18 mouse cellular contexts compared by ENCODE assay signal in genomic region chr11:4309613-4310012, GRCm38 (mm10). TPM values are rescaled to one million over a fixed set of nuclear protein-coding genes. Genes with fewer than 3 reads are reported as not detected.
DNase-seq lines count a peak whose midpoint lies in the region; ATAC-seq and TF ChIP-seq lines count a peak whose summit lies in the region.
"Had no signal": no experiment of that assay in that cellular context is flagged by ENCODE, and none has a peak within 500 bp of the region (broad histone marks: within the 10 kb centered on the region; RNA-seq: fewer than 3 reads in every experiment).

No protein-coding gene starts in this region.

- WGBS in embryonic facial prominence, embryonic 15.5 days, result 67% methylated on average over 4 of the region's 4 CpGs

- no peak for TF ChIP-seq CTCF in G1E (IDR thresholded peaks at IDR 0.05; ENCODE audit: low read depth, low read length)

- H3K27me3 ChIP-seq in G1E (ENCODE audit: insufficient read depth, low read length), result 0 out of 2 replicates have a peak, but pooled peaks cover 2% of the 10 kb centered on the region
- H3K27me3 ChIP-seq in embryonic facial prominence, embryonic 15.5 days, result no peaks in the 10 kb centered on the region
- no peaks in the 10 kb centered on the region for H3K27me3 ChIP-seq in myocyte (ENCODE audit: control insufficient read depth, insufficient read depth, insufficient read length)
- H3K27me3 ChIP-seq: hindbrain, embryonic 12.5 days; Patski had no signal

- no peak overlapping the region for H3K4me2 ChIP-seq in embryonic facial prominence, embryonic 15.5 days (replicated peaks)
- peak overlapping the region; percentile 76 for H3K4me2 ChIP-seq in myocyte (ENCODE audit: low read depth)
- H3K4me2 ChIP-seq: hindbrain, embryonic 12.5 days; liver, embryonic 15.5 days had no signal

- H3ac ChIP-seq in myocyte (ENCODE audit: control insufficient read depth, insufficient read length), result no peak overlapping the region

- H3K36me3 ChIP-seq in G1E (replicated peaks), result no peaks in the 10 kb centered on the region
- H3K36me3 ChIP-seq in embryonic facial prominence, embryonic 15.5 days, result no peaks in the 10 kb centered on the region
- no peaks in the 10 kb centered on the region for H3K36me3 ChIP-seq in myocyte (ENCODE audit: control insufficient read depth, insufficient read depth)
- H3K36me3 ChIP-seq: hindbrain, embryonic 12.5 days; liver, embryonic 15.5 days had no signal

- peak; percentile 24 for DNase-seq in adrenal gland, postnatal 14 days
- DNase-seq in adrenal gland, adult 2 months, result no peak
- DNase-seq in G1E (ENCODE audit: low spot score), result peak; percentile 44
- DNase-seq in urinary bladder, postnatal 14 days (ENCODE audit: low spot score), result no peak
- DNase-seq in retina, postnatal 1 day, result no peak
- no peak for DNase-seq in cerebellum, adult 8-10 months
- DNase-seq: adrenal gland, postnatal 10 days; kidney, adult 8-10 months; midbrain, embryonic 14.5 days; thymus, postnatal 4 days had no signal

- H3K9me3 ChIP-seq in G1E (replicated peaks), result no peaks in the 10 kb centered on the region
- no peaks in the 10 kb centered on the region for H3K9me3 ChIP-seq in embryonic facial prominence, embryonic 15.5 days (replicated peaks)
- H3K9me3 ChIP-seq: hindbrain, embryonic 12.5 days; liver, embryonic 15.5 days had no signal

- H3K4me3 ChIP-seq in G1E (ENCODE audit: low read depth, low read length) (no peak overlapping the region; the same call in 1 of the 2 replicates), myocyte (no peak overlapping the region)
- H3K4me3 ChIP-seq in embryonic facial prominence, embryonic 15.5 days (replicated peaks), result no peak overlapping the region
- H3K4me3 ChIP-seq: hindbrain, embryonic 12.5 days; liver, embryonic 15.5 days had no signal

- peaks cover 72% of the 10 kb centered on the region for H3K4me1 ChIP-seq in G1E (ENCODE audit: insufficient read depth, low read depth, low read length)
- H3K4me1 ChIP-seq in embryonic facial prominence, embryonic 15.5 days, result peaks cover 21% of the 10 kb centered on the region
- H3K4me1 ChIP-seq: liver, embryonic 15.5 days had no signal

- H3K9ac ChIP-seq in embryonic facial prominence, embryonic 15.5 days, result no peak overlapping the region
- H3K9ac ChIP-seq: hindbrain, embryonic 12.5 days; liver, embryonic 15.5 days had no signal

- 0 out of 2 replicates have a peak overlapping the region, but pooled peaks have one; percentile 44 for H3K27ac ChIP-seq in embryonic facial prominence, embryonic 15.5 days (replicated peaks)
- H3K27ac ChIP-seq: hindbrain, embryonic 12.5 days; liver, embryonic 15.5 days had no signal

- TF ChIP-seq POLR2A in myocyte (IDR thresholded peaks at IDR 0.05; ENCODE audit: insufficient read length, low read depth), result no peak

- no peaks in the 10 kb centered on the region for H3K79me2 ChIP-seq in myocyte (ENCODE audit: control insufficient read depth, insufficient read depth)

- peak; percentile 76 for ATAC-seq in G1E (ENCODE audit: extremely low read depth, insufficient number of reproducible peaks, low FRiP score, poor library complexity, severe bottlenecking)
- no peak for ATAC-seq in embryonic facial prominence, embryonic 15.5 days (ENCODE audit: insufficient number of reproducible peaks, low FRiP score, low TSS enrichment, low read depth)
- ATAC-seq: forebrain, embryonic 14.5 days; inflammation-experienced regulatory T-cells, adult 6 months; Patski had no signal

TF ChIP-seq in myocyte, 11 proteins besides CTCF, POLR2A, EP300 and RAD21:
- TF ChIP-seq CEBPB (IDR thresholded peaks at IDR 0.05; ENCODE audit: insufficient read depth, poor library complexity, severe bottlenecking), result no peak
- TF ChIP-seq REST (IDR thresholded peaks at IDR 0.05; ENCODE audit: insufficient read depth, insufficient read length), result no peak
- TF ChIP-seq MAX (IDR thresholded peaks at IDR 0.05; ENCODE audit: low read depth), result no peak
- TF ChIP-seq POLR2AphosphoS2 (IDR thresholded peaks at IDR 0.05; ENCODE audit: insufficient read length, low read depth), result no peak
- TF ChIP-seq TCF3 (IDR thresholded peaks at IDR 0.05; ENCODE audit: insufficient read length, low read depth), result no peak
- no peak for TF ChIP-seq MYOD1 (IDR thresholded peaks at IDR 0.05; ENCODE audit: control insufficient read depth in 1 of 3, insufficient read length in 2 of 3, low read depth in 2 of 3)
- no peak for TF ChIP-seq SRF (IDR thresholded peaks at IDR 0.05; ENCODE audit: control insufficient read depth, insufficient read length, low read depth)
- TF ChIP-seq E2F4 (IDR thresholded peaks at IDR 0.05; ENCODE audit: insufficient read depth), result no peak
- TF ChIP-seq TCF12 (IDR thresholded peaks at IDR 0.05; ENCODE audit: insufficient read depth, poor library complexity, severe bottlenecking), result no peak
TF ChIP-seq in myocyte: peak in this region for 0.

RNA-seq across cellular contexts. Expression of gene Lif, which starts 52.3 kb away (rescaled TPM):
- 0.44 and 0.90 TPM in 2 replicates for total RNA-seq in adrenal gland, postnatal 14 days (2021)
- under 1 TPM; 0.06 to 0.24 TPM for total RNA-seq in adrenal gland, adult 2 months (2021)
- 0.43 and 1.0 TPM in 2 replicates for polyA plus RNA-seq in adrenal gland, adult 2 months (2012; rRNA removed)
- total RNA-seq in G1E (2014; fragmentation: Nextera tagmentation) (0.75 TPM in 1 of 2 replicates, not detected in the other), G1E (2017) (1.0 and 1.2 TPM in 2 replicates)
- polyA plus RNA-seq in G1E (2012) (0.02 and 0.12 TPM in 2 replicates), myocyte (2012; fragmentation: generic; extraction: Trizol) (5.2 TPM)
- 0.32 and 0.67 TPM in 2 replicates for polyA plus RNA-seq in embryonic facial prominence, embryonic 15.5 days (2015; fragmentation: Nextera tagmentation; extraction: Ambion mirVana)
- polyA plus RNA-seq: forebrain, embryonic 14.5 days; hindbrain, embryonic 12.5 days; liver, embryonic 15.5 days; midbrain, embryonic 14.5 days; neural tube, embryonic 14.5 days had no signal

Comparison
In these comparisons a context has a peak if more than half of its experiments do, and no peak if none do; other contexts are left out.
1. DNase-seq: peak in adrenal gland, postnatal 14 days (single experiment) and G1E (single experiment); none in adrenal gland, adult 2 months (single experiment), urinary bladder, postnatal 14 days (single experiment), retina, postnatal 1 day (single experiment) and cerebellum, adult 8-10 months (single experiment).